Mouse (Mus musculus) lung, postnatal 0 days (tissue): ENCODE results near the gene Itih2.

Source experiments
- CTCF ChIP-seq: IDR thresholded peaks from 2 replicates; pipeline ENCODE4 v1.5.1; 2016; ENCODE audit warnings: antibody characterized with exemption, mild to moderate bottlenecking
- EP300 ChIP-seq: IDR thresholded peaks from 2 replicates; pipeline ENCODE4 v1.6.1; 2016; ENCODE audit warnings: antibody characterized with exemption, mild to moderate bottlenecking, control low read depth

DNA sequence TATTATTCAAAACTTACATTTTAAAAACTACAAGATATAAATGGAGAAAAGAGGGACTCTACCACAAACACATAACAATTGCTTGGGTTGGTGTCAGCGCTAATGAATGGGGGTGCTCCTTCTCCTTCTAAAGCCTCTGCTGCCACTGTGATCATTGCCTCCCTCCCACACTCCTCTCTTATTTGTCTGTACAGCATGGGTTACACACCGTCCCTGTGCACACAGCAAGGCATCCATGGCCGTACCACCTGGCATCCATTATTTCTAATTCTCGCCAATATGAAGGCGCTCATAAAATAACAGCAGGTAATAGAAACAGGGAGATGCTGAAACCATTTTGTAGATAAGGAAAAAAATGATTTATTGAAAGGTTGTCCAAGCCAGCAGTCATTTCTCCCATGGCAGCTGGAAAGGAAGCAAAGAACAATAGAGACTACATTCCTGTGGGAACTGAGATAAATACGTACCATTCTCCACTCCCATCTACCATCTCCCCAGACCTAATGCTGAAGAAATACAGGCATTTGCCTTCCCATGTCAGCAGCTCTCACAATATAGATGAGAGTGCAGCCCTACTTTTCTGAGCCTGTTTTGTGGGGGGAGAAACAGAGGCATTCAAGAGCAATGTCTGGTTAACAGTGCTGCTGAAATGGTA lies 22.5 kb downstream of the Itih2 start:
- TF ChIP-seq CTCF (no peak), EP300 (no peak)
